Mouse (Mus musculus): ENCODE data around the gene BC035947.
"Not testable (repeated sequence)": the region's sequence is repeated elsewhere in the genome, so short reads cannot be mapped to it uniquely, and the experiment has no call there.

The BC035947 gene

DNA sequence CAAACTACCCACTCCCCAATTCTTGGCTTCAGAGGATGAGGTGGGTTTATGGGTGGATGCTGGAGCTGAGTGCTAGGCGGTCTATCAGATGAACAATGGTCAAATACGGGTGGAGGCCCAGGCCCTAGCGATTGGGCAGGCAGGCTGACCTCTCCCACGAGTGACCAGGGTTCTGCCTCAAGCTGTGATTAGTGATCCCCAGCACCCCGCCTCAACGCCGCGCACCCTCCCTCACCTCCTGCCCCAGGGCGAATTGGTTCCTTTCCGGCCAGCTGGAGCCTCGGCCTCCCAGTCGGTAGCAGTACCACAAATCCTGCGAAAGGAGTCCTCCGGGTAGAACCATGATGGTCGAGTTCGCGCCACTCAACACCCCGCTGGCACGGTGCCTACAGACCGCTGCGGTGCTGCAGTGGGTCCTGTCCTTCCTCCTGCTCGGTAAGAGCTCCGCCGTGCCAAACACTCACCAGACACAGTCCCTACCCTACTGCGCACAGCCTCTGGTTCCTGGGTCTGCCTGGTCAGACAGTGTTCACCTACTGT is at the start of gene BC035947:
TSS of gene BC035947 (minus strand) at position 538 of the 540 bp plus-strand sequence.
- no peak for DNase-seq (ENCODE audit: low spot score in 2 of 2)

GRCm38 (mm10) chr1:78554012-78554666 is 42.2 kb upstream of the BC035947 start:
- no peak for DNase-seq (ENCODE audit: low spot score in 2 of 2)

DNA sequence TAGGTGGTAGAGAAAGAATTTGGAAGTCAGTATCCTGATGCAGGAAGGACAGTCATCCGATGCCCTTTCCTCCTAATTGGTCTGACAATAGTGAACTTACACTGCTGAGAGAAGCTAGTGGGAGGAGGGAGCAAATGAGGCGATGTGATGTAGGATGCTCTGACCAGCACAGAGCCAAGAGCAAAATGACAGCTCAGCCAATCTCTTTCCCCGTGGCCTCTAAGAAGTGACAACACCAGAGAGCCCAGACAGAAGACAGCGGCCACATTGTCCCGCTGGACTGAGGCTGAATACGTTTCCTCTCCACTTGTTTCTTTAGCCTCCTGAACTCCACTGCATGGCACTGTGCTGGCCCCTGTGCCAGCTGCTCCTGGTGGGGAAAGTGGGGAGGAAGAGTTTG is 37.0 kb upstream of the BC035947 start:
- no peak for DNase-seq (ENCODE audit: low spot score in 2 of 2)

GRCm38 (mm10) chr1:78546258-78546657 is 34.3 kb upstream of the BC035947 start:
- no peak for DNase-seq (ENCODE audit: low spot score in 2 of 2)

- DNase-seq (ENCODE audit: low spot score in 2 of 2), result not testable (repeated sequence)
Observed at GRCm38 (mm10) chr1:78543631-78544030, 31.7 kb upstream of the BC035947 start.

GRCm38 (mm10) chr1:78539166-78539565 is 27.2 kb upstream of the BC035947 start:
- no peak for DNase-seq (ENCODE audit: low spot score in 2 of 2)

DNA sequence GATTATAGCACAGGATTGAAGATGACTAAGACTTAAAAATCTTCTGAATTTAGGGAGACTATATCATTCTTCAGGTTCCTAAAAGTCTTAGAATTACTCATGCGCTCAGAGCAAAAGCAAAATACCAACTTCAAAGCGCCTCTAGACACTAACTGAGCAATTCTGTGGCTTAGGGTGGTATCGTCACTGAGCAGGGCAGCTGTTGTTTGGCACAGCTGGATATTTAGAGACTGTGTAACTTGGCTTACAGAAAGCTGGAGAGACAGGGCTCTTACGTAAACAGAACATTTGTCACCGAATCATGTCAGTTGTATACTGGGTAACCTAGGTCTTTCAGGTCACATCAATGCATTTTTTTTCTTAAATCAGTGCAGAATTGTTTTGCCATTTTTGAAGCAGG is 26.4 kb upstream of the BC035947 start:
- no peak for DNase-seq (ENCODE audit: low spot score in 2 of 2)

GRCm38 (mm10) chr1:78537494-78538010 is 25.6 kb upstream of the BC035947 start:
- peak; percentile 67 to 76 for DNase-seq (ENCODE audit: low spot score in 2 of 2)

GRCm38 (mm10) chr1:78536310-78537164 is 24.6 kb upstream of the BC035947 start:
- peak; percentile 30 to 79 for DNase-seq (ENCODE audit: low spot score in 2 of 2)

GRCm38 (mm10) chr1:78534428-78535150 is 22.6 kb upstream of the BC035947 start:
- no peak for DNase-seq (ENCODE audit: low spot score in 2 of 2)

DNA sequence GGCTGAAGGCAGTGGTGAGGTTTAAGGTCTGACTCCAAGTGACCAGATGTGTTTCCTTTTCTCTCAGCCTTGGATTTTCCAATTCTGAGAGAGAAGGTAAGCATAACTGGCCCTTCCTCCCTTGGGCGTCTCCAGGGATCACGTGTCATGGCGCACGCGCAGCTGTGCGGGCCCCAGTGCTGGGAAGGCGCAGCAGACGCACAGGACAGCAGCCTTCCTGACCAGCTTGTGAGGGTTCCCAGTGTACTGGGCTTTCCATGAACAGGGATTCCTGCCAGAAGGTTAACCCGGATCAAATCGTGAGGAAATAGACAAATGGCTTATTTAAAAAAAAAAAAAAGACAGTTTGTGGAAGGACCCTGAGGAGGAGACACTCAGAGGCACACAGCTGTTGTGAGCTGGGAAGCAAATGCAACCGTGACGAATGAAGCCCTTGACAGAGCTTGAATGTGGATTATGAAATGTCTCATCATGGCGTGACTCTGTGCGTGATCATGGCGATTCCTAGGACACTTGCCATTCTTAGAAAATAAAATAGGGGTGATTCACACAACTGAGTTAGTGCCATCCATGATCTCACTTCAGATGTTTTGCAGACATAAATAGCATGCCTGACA is 20.3 kb upstream of the BC035947 start:
- DNase-seq (ENCODE audit: low spot score in 2 of 2), result no peak

DNA sequence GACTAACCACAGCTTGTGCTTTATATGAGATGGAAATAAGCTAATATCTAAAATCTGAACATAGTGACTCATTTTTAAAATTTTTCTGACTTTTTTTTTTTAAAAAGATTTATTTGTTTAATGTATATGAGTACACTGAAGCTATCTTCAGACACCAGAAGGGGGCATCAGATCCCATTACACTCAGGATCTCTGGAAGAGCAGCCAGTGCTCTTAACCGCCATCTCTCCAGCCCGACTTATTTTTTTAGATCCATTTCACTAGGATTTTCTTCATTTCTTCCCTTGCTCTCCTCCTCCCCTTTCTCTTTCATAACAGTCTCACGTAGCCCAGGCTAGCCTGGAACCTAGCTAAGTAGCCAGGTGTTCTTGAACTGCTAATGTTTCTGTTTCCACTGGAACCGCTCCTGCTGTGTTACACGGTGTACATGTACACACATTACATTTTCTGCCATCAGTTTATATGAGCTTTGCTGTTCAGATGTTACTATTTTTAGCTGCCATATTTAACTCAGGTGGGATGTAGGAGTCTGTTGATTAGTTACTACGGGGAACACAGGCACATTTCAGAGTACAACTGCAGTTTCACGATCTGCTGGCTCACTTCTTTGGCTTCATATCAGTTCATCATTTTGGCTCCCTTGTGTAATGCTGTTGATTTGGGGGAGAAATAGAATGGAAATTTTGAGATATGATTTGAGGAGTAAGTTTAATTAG is 18.7 kb upstream of the BC035947 start:
- DNase-seq (ENCODE audit: low spot score in 2 of 2), result no peak

- DNase-seq (ENCODE audit: low spot score in 2 of 2), result no peak
Observed at GRCm38 (mm10) chr1:78529011-78529410, 17.1 kb upstream of the BC035947 start.

DNA sequence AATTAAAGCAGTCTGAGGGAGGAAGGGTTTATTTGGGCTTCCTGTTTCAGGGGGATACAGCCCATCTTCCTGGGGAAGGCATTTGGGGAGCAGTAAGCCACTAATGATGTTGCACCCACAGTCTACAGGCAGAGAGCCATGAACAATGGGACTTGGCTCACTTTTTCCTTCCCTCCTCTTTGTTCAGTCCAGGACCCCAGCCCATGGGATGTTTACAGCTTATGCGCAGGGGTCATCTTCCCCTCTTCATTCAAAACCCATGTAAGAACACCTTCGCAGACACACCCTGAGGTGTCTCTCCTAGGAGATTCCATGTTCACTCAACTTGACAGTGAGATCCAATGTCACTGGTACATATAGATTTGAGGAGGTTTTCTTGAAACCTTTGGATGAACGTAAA is 16.4 kb upstream of the BC035947 start:
- DNase-seq (ENCODE audit: low spot score in 2 of 2), result no peak

GRCm38 (mm10) chr1:78525189-78525886 is 13.4 kb upstream of the BC035947 start:
- peak in 1 of 2 experiments; percentile 61 for DNase-seq (ENCODE audit: low spot score in 2 of 2)

DNA sequence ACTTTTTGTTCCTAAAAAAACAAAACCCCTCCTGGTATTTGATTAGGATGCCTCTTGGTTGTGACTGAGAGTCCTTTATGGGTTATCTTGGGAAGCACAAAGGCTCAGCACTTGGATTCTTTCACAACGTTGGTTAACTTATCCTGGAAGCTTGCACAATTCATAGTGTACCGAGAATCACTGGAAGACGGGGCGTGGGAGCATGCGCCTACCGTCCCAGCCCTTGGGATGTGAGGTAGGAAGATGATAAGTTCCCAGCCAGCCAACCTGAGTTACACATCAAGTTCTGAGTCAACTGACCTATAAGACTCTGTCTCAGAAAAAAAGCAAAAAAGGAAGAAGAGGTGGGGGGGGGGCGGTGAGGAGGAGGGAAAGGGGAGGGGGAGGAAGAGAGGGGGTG is 6.9 kb upstream of the BC035947 start:
- DNase-seq (ENCODE audit: low spot score in 2 of 2), result no peak

DNA sequence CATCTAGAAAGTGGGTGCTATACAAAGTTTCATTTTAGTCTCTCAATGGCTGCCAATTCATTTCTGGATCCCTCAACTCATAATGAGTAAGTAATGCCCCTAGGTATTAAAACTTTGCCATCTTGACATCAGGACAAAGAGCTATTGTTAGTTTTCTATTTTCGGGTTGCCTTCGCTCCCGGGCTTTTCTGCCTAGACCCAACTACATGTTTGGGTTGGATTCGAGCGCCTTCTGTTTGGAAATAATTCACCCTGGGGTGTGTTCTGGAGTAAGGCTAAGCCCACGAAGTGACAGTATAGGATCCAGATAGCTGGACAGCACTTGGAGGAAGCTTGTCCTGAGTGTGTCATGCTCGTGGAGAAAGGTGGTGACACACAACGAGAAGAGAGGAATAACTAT is 798 bp upstream of the BC035947 start:
- DNase-seq (ENCODE audit: low spot score in 2 of 2), result no peak

- DNase-seq (ENCODE audit: low spot score in 2 of 2), result no peak
Observed at GRCm38 (mm10) chr1:78510862-78511261, 1.1 kb downstream of the BC035947 start, which contains the start of gene Mogat1. Gene Mogat1, plus strand, starts transcription at chr1:78510991.

- no peak for DNase-seq (ENCODE audit: low spot score in 2 of 2)
Observed at GRCm38 (mm10) chr1:78507137-78507536, 4.8 kb downstream of the BC035947 start.

- no peak for DNase-seq (ENCODE audit: low spot score in 2 of 2)
Observed at GRCm38 (mm10) chr1:78502527-78502926, 9.4 kb downstream of the BC035947 start.

Measured in frontal cortex, postnatal 10 days (tissue).